Mouse (Mus musculus) ES-Bruce4 (cell line): ENCODE results near the gene Ercc1. TPM values are rescaled to one million over a fixed set of nuclear protein-coding genes. Genes with fewer than 3 reads are reported as not detected.

Experiments used
- H3K27ac ChIP-seq: 2 replicates; pipeline ENCODE4 v1.5.1; 2012; ENCODE audit warnings: low read length, inconsistent platforms; ENCODE audit not compliant: insufficient read depth
- H3K27me3 ChIP-seq: 2 replicates; pipeline ENCODE4 v1.6.1; 2012; ENCODE audit warnings: mild to moderate bottlenecking, low read length, inconsistent platforms; ENCODE audit not compliant: control insufficient read depth, poor library complexity, insufficient read depth, severe bottlenecking
- H3K36me3 ChIP-seq: 2 replicates; pipeline ENCODE4 v1.6.1; 2012; ENCODE audit warnings: inconsistent platforms, mild to moderate bottlenecking, low read length, moderate library complexity; ENCODE audit not compliant: control insufficient read depth, poor library complexity, insufficient read depth, severe bottlenecking
- H3K4me1 ChIP-seq: one replicate; pipeline ENCODE4 v1.8.1; 2011; ENCODE audit warnings: low read length; ENCODE audit not compliant: control insufficient read depth, insufficient read depth
- H3K4me3 ChIP-seq: 2 replicates; pipeline ENCODE4 v1.5.1; 2011; ENCODE audit warnings: low read depth, mild to moderate bottlenecking, low read length
- H3K9ac ChIP-seq: 2 replicates; pipeline ENCODE4 v1.6.1; 2012; ENCODE audit warnings: low read depth, mild to moderate bottlenecking, inconsistent platforms; ENCODE audit not compliant: poor library complexity, severe bottlenecking
- H3K9me3 ChIP-seq: replicated peaks from 2 replicates; pipeline ENCODE4 v1.6.1; 2012; ENCODE audit warnings: mild to moderate bottlenecking, low read length, inconsistent platforms; ENCODE audit not compliant: control insufficient read depth, poor library complexity, insufficient read depth, severe bottlenecking
- CTCF ChIP-seq: IDR thresholded peaks from one replicate; pipeline ENCODE4 v1.8.1; 2011; ENCODE audit warnings: low read depth, low read length
- EP300 ChIP-seq: IDR thresholded peaks from 2 replicates; pipeline ENCODE4 v1.6.1; 2011; ENCODE audit warnings: low read depth, low read length; ENCODE audit not compliant: insufficient read depth
- POLR2A ChIP-seq: IDR thresholded peaks from one replicate; pipeline ENCODE4 v1.8.1; 2011; ENCODE audit warnings: low read length; ENCODE audit not compliant: insufficient read depth
- polyA plus RNA-seq: library from polyadenylated mRNA; stranded (reverse); fragments of >200 nt; gene quantifications from 2 replicates; pipeline ENCODE4 v1.2.4, GENCODE M21; 2011; ENCODE audit warnings: low read depth; ENCODE audit not compliant: missing spikeins, insufficient read depth, insufficient read length

The Ercc1 gene
- polyA plus RNA-seq, 1 experiment = 38.1 TPM

DNA sequence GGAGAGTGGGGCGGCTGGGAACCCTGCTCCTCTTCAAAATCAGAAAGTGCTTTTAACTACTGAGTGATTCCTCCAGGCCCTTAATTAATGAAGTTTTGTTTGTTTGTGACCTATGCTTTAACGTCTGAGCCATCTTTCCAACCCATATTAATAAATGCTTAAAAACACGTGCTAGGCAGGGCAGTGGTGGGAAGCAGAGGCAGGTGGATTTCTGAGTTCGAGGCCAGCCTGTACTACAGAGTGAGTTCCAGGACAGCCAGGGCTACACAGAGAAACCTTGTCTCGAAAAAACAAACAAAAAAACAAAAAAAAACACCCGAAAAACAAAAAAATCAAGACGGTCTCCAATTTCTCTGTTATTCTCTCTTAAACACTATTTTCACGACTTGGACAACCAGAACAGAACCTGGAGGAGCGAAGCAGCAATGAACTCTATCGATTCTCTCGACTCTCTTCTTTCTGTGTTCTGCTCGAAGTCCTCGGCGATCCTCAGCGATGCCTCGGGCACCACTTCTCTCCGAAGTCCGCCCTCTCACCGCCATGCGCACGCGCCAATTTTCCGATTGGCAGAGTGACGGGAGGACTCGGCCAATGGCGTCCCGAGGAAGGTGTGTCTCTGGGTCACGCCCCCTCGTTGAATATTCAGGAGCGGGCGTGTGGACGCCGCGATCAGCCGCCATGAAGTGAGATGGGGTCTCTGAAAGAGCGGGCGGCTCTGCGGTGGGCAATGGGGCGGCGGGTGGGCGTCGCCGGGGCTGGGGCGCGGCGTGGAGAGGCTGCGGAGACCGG, 37.0 kb downstream of the Ercc1 start, which contains the start of gene Ercc2:
Gene Ercc2 (plus strand): TSS at position 634 of the 789 bp plus-strand sequence.
- Histone ChIP-seq H3K9me3 (no peaks in the 10 kb centered on the region), H3K36me3 (peaks cover 7% of the 10 kb centered on the region), H3K27me3 (no peaks in the 10 kb centered on the region), H3K9ac (peak within 1 kb of the TSS; percentile 73), H3K27ac (no peak within 1 kb of the TSS), H3K4me1 (no peaks in the 10 kb centered on the region), H3K4me3 (peak within 1 kb of the TSS; percentile 89)
- TF ChIP-seq CTCF (no peak), POLR2A (no peak), EP300 (no peak)

DNA sequence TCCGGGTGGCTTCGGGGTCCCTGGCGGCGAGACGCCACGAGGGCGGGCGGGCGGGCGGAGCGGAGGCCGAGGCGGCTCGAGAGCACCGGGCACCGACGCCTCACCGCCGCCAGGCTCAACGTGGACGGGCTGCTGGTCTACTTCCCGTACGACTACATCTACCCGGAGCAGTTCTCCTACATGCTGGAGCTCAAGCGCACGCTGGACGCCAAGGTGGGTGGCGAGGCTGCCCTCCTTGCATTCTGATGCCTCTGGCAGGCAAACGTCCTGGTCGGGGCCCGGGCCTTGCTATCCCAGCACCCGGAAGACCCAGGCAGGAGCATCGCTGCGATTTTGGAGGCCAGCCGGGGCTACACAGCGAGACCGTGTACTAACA, 37.6 kb downstream of the Ercc1 start:
- Histone ChIP-seq H3K27me3 (no peaks in the 10 kb centered on the region), H3K9ac (peak overlapping the region; percentile 73), H3K4me3 (peak overlapping the region; percentile 89), H3K36me3 (peaks cover 9% of the 10 kb centered on the region), H3K4me1 (no peaks in the 10 kb centered on the region), H3K27ac (no peak overlapping the region), H3K9me3 (no peaks in the 10 kb centered on the region)
- TF ChIP-seq POLR2A (no peak), CTCF (no peak), EP300 (no peak)

DNA sequence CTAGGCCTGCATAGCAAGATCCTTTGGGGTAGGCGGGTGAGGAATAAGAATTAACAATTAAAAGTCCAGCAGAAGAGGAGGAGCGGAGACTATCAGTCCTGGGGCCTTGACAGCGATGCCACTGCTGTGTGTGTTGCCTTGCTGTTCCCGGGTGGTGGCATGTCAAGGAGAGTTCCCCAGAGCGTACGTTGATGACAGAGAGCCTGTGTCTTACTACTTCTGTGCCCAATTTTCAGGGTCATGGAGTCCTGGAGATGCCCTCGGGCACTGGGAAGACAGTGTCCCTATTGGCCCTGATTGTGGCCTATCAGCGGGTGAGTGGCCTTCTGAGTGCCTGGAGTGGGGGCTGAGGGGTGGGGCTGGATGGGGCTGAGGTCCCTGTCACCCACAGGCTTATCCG, 39.1 kb downstream of the Ercc1 start:
- Histone ChIP-seq H3K9ac (no peak overlapping the region), H3K27me3 (no peaks in the 10 kb centered on the region), H3K9me3 (no peaks in the 10 kb centered on the region), H3K36me3 (peaks cover 17% of the 10 kb centered on the region), H3K4me1 (no peaks in the 10 kb centered on the region), H3K4me3 (no peak overlapping the region), H3K27ac (no peak overlapping the region)
- TF ChIP-seq EP300 (no peak), CTCF (no peak), POLR2A (no peak)

- no peaks in the 10 kb centered on the region for H3K4me1 ChIP-seq
- H3K4me3 ChIP-seq = no peak overlapping the region
- no peaks in the 10 kb centered on the region for H3K27me3 ChIP-seq
- H3K9me3 ChIP-seq = no peaks in the 10 kb centered on the region
- no peak overlapping the region for H3K27ac ChIP-seq
- peaks cover 33% of the 10 kb centered on the region for H3K36me3 ChIP-seq
- TF ChIP-seq EP300 (no peak), POLR2A (no peak), CTCF (no peak)
- no peak overlapping the region for H3K9ac ChIP-seq
These were observed 44.3 kb downstream of the Ercc1 start for GRCm38 (mm10) chr7:19388699-19389413.

DNA sequence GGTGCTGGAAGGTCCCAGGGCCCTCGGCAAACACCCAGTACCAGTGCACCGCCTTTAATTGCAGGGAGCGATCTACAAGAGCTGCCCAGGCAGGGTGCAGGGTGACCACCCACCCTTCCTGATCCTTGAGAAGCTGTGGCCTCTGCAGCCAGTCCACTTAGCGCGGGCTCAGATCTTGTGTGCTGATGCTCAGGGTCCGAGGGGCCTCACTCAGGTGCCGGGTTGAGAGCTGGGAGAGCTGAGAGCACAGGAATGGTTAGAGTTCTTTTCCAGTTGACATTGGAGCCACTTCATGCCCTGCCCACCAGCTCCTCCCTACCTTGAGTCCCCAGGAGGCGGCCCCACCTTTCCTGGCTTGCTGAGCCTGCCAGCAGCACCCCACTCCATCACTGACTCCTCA, 49.9 kb downstream of the Ercc1 start:
- H3K4me3 ChIP-seq = no peak overlapping the region
- no peaks in the 10 kb centered on the region for H3K4me1 ChIP-seq
- no peaks in the 10 kb centered on the region for H3K9me3 ChIP-seq
- H3K27me3 ChIP-seq = no peaks in the 10 kb centered on the region
- TF ChIP-seq EP300 (no peak), CTCF (no peak), POLR2A (no peak)
- H3K9ac ChIP-seq = no peak overlapping the region
- no peak overlapping the region for H3K27ac ChIP-seq
- peaks cover 22% of the 10 kb centered on the region for H3K36me3 ChIP-seq
